Mouse (Mus musculus) embryonic facial prominence, embryonic 11.5 days (tissue): Measurements from ENCODE around the gene Tyw1. TPM values are rescaled to one million over a fixed set of nuclear protein-coding genes. Genes with fewer than 3 reads are reported as not detected.
"Not testable (repeated sequence)": the region's sequence is repeated elsewhere in the genome, so short reads cannot be mapped to it uniquely, and the experiment has no call there.

ENCODE experiments used
- ATAC-seq: fragments of 200-750 bp; cut with Nextera tagmentation; replicated peaks from 2 replicates; pipeline ENCODE4 v1.8.0; 2017; ENCODE audit warnings: low read depth; ENCODE audit not compliant: insufficient number of reproducible peaks, low FRiP score, low TSS enrichment
- DNase-seq: peaks from one replicate; pipeline ENCODE4 v3.0.0-alpha.2; 2015; ENCODE audit warnings: low spot score
- H3K27ac ChIP-seq: fragments of 300-500 bp; sonication (generic); replicated peaks from 2 replicates; pipeline ENCODE4 v1.5.1; 2014; ENCODE audit warnings: mild to moderate bottlenecking, low read depth, low read length, control low read depth
- H3K27me3 ChIP-seq: fragments of 300-500 bp; sonication (generic); 2 replicates; pipeline ENCODE4 v1.6.1; 2014; ENCODE audit warnings: mild to moderate bottlenecking, low read length, moderate library complexity, mixed read lengths; ENCODE audit not compliant: control insufficient read depth, insufficient read depth
- H3K36me3 ChIP-seq: fragments of 300-500 bp; sonication (generic); replicated peaks from 2 replicates; pipeline ENCODE4 v1.6.1; 2014; ENCODE audit warnings: low read depth, mild to moderate bottlenecking, low read length, moderate library complexity, mixed read lengths; ENCODE audit not compliant: control insufficient read depth, insufficient read depth
- H3K4me1 ChIP-seq: fragments of 300-500 bp; sonication (generic); 2 replicates; pipeline ENCODE4 v1.6.1; 2014; ENCODE audit warnings: low read length, mixed read lengths; ENCODE audit not compliant: control insufficient read depth, insufficient read depth
- H3K4me2 ChIP-seq: fragments of 300-500 bp; sonication (generic); 2 replicates; pipeline ENCODE4 v1.6.1; 2014; ENCODE audit warnings: low read depth, mild to moderate bottlenecking, control low read depth, low read length, moderate library complexity
- H3K4me3 ChIP-seq: fragments of 300-500 bp; sonication (generic); 2 replicates; pipeline ENCODE4 v1.5.1; 2014; ENCODE audit warnings: low read depth, low read length, control low read depth
- H3K9ac ChIP-seq: fragments of 300-500 bp; sonication (generic); replicated peaks from 2 replicates; pipeline ENCODE4 v1.6.1; 2014; ENCODE audit warnings: mild to moderate bottlenecking, control low read depth, low read length
- H3K9me3 ChIP-seq: fragments of 300-500 bp; sonication (generic); replicated peaks from 2 replicates; pipeline ENCODE4 v1.6.1; 2016; ENCODE audit warnings: mild to moderate bottlenecking, low read length, inconsistent platforms, mixed read lengths; ENCODE audit not compliant: control insufficient read depth
- WGBS: fragments of 180-500 bp; shearing (Covaris S2); extraction: QIAGEN DNeasy Blood & Tissue Kit; methylation state at CpG from one replicate; pipeline ENCODE4 v1.1.7; 2014; 5-methylcytosine and 5-hydroxymethylcytosine counted together
- polyA plus RNA-seq: library from polyadenylated mRNA; unstranded; fragments of >200 nt; fragmentation: Nextera tagmentation; extraction: Ambion mirVana; gene quantifications from 2 replicates; pipeline ENCODE4 v1.2.1, GENCODE M21; 2014

Gene Tyw1
- polyA plus RNA-seq, 1 experiment from 2014 or later: 27.8 TPM

- no peak overlapping the region for H3K27ac ChIP-seq
- H3K27me3 ChIP-seq: no peaks in the 10 kb centered on the region
- peaks cover 2% of the 10 kb centered on the region; the same call in 1 of the 2 replicates for H3K36me3 ChIP-seq
- H3K4me1 ChIP-seq: no peaks in the 10 kb centered on the region
- peak overlapping the region; percentile 55 for H3K4me3 ChIP-seq
- H3K9me3 ChIP-seq: no peaks in the 10 kb centered on the region
- H3K9ac ChIP-seq: peak overlapping the region; percentile 72
- peak; percentile 60 for DNase-seq
- 16% methylated on average over 19 of the region's 19 CpGs for WGBS
- H3K4me2 ChIP-seq: peak overlapping the region; percentile 50
- no peak for ATAC-seq
Measured at GRCm38 (mm10) chr5:130254164-130255016, 1.0 kb upstream of the Tyw1 start.

- not testable (repeated sequence) for H3K27me3 ChIP-seq, H3K36me3 ChIP-seq, H3K9me3 ChIP-seq, H3K4me1 ChIP-seq, H3K9ac ChIP-seq, H3K27ac ChIP-seq
- DNase-seq (peak; percentile 23), ATAC-seq (peak; percentile 1; the same call in 1 of the 2 replicates)
- WGBS: 29% methylated on average over 20 of the region's 20 CpGs
- peak overlapping the region; percentile 5 for H3K4me3 ChIP-seq
- H3K4me2 ChIP-seq: peak overlapping the region; percentile 58
Measured at GRCm38 (mm10) chr5:130255799-130256525, 543 bp downstream of the Tyw1 start.

- Histone ChIP-seq H3K9me3 (no peaks in the 10 kb centered on the region), H3K4me1 (no peaks in the 10 kb centered on the region), H3K27me3 (no peaks in the 10 kb centered on the region), H3K4me3 (peak overlapping the region; percentile 66), H3K36me3 (no peaks in the 10 kb centered on the region; the same call in 1 of the 2 replicates), H3K4me2 (peak overlapping the region; percentile 62), H3K27ac (no peak overlapping the region), H3K9ac (peak overlapping the region; percentile 74)
- ATAC-seq (peak; percentile 89), DNase-seq (peak; percentile 97)
- under 1% methylated on average over 25 of the region's 25 CpGs for WGBS
Measured at GRCm38 (mm10) chr5:130256678-130257271, 1.4 kb downstream of the Tyw1 start.

GRCm38 (mm10) chr5:130257303-130257702 is 1.9 kb downstream of the Tyw1 start:
- 0 out of 2 replicates have a peak, but pooled peaks have one; percentile 3 for ATAC-seq
- Histone ChIP-seq H3K9ac (peak overlapping the region; percentile 74), H3K36me3 (no peaks in the 10 kb centered on the region; the same call in 1 of the 2 replicates), H3K4me2 (peak overlapping the region; percentile 62), H3K9me3 (no peaks in the 10 kb centered on the region), H3K4me1 (no peaks in the 10 kb centered on the region), H3K27me3 (no peaks in the 10 kb centered on the region), H3K4me3 (peak overlapping the region; percentile 66), H3K27ac (no peak overlapping the region)
- WGBS: 12% methylated on average over 8 of the region's 8 CpGs
- DNase-seq: no peak

GRCm38 (mm10) chr5:130263454-130263853 is 8.0 kb downstream of the Tyw1 start:
- Histone ChIP-seq H3K4me2 (no peak overlapping the region), H3K36me3 (peaks cover 11% of the 10 kb centered on the region), H3K9me3 (no peaks in the 10 kb centered on the region), H3K4me3 (no peak overlapping the region), H3K4me1 (no peaks in the 10 kb centered on the region), H3K27ac (no peak overlapping the region), H3K9ac (no peak overlapping the region), H3K27me3 (no peaks in the 10 kb centered on the region)
- WGBS: 78% methylated on average over 11 of the region's 11 CpGs
- no peak for DNase-seq
- ATAC-seq: no peak

- DNase-seq (no peak), ATAC-seq (no peak)
- Histone ChIP-seq H3K27me3 (no peaks in the 10 kb centered on the region), H3K27ac (no peak overlapping the region), H3K4me3 (no peak overlapping the region), H3K36me3 (peaks cover 11% of the 10 kb centered on the region), H3K9ac (no peak overlapping the region), H3K4me2 (no peak overlapping the region), H3K4me1 (no peaks in the 10 kb centered on the region), H3K9me3 (no peaks in the 10 kb centered on the region)
- 91% methylated on average over 6 of the region's 6 CpGs for WGBS
Measured at GRCm38 (mm10) chr5:130264433-130265005, 9.1 kb downstream of the Tyw1 start.

- Histone ChIP-seq H3K9me3 (no peaks in the 10 kb centered on the region), H3K27me3 (no peaks in the 10 kb centered on the region), H3K36me3 (peaks cover 11% of the 10 kb centered on the region), H3K27ac (no peak overlapping the region), H3K4me2 (no peak overlapping the region), H3K9ac (no peak overlapping the region), H3K4me1 (no peaks in the 10 kb centered on the region), H3K4me3 (no peak overlapping the region)
- DNase-seq: peak; percentile 46
- 88% methylated on average over 7 of the region's 7 CpGs for WGBS
- ATAC-seq: no peak
Measured at GRCm38 (mm10) chr5:130266651-130267050, 11.2 kb downstream of the Tyw1 start.
